Mouse (Mus musculus) myocyte (in vitro differentiated cells): Measurements from ENCODE around the gene Scd2.

ENCODE experiments used
- CEBPB ChIP-seq: IDR thresholded peaks from 2 replicates; pipeline ENCODE4 v1.6.1; 2011; ENCODE audit warnings: mild to moderate bottlenecking, moderate library complexity; ENCODE audit not compliant: poor library complexity, insufficient read depth, severe bottlenecking
- E2F4 ChIP-seq: IDR thresholded peaks from one replicate; pipeline ENCODE4 v1.6.1; 2011; ENCODE audit warnings: mild to moderate bottlenecking, control low read depth, moderate library complexity; ENCODE audit not compliant: insufficient read depth
- MAX ChIP-seq: IDR thresholded peaks from one replicate; pipeline ENCODE4 v1.6.1; 2011; ENCODE audit warnings: low read depth, mild to moderate bottlenecking, control low read depth
- MYOD1 ChIP-seq, 3 experiments: IDR thresholded peaks; one replicate each; pipeline ENCODE4 v1.6.1; 2011; ENCODE audit warnings: control low read depth in 2 of 3, low read depth in 2 of 3, mild to moderate bottlenecking in 2 of 3, moderate library complexity in 1 of 3; ENCODE audit not compliant: insufficient read length in 2 of 3, control insufficient read depth in 1 of 3
- POLR2A ChIP-seq: IDR thresholded peaks from one replicate; pipeline ENCODE4 v1.6.1; 2011; ENCODE audit warnings: low read depth, mild to moderate bottlenecking, control low read depth, moderate library complexity; ENCODE audit not compliant: insufficient read length
- REST ChIP-seq: IDR thresholded peaks from one replicate; pipeline ENCODE4 v1.6.1; 2011; ENCODE audit warnings: mild to moderate bottlenecking, control low read depth, moderate library complexity; ENCODE audit not compliant: insufficient read depth, insufficient read length
- SRF ChIP-seq: IDR thresholded peaks from one replicate; pipeline ENCODE4 v1.6.1; 2011; ENCODE audit warnings: low read depth; ENCODE audit not compliant: control insufficient read depth, insufficient read length
- TCF12 ChIP-seq: IDR thresholded peaks from one replicate; pipeline ENCODE4 v1.6.1; 2011; ENCODE audit warnings: mild to moderate bottlenecking, control low read depth; ENCODE audit not compliant: poor library complexity, insufficient read depth, severe bottlenecking
- USF1 ChIP-seq: IDR thresholded peaks from one replicate; pipeline ENCODE4 v1.6.1; 2011; ENCODE audit warnings: low read depth, mild to moderate bottlenecking, control low read depth, moderate library complexity

DNA sequence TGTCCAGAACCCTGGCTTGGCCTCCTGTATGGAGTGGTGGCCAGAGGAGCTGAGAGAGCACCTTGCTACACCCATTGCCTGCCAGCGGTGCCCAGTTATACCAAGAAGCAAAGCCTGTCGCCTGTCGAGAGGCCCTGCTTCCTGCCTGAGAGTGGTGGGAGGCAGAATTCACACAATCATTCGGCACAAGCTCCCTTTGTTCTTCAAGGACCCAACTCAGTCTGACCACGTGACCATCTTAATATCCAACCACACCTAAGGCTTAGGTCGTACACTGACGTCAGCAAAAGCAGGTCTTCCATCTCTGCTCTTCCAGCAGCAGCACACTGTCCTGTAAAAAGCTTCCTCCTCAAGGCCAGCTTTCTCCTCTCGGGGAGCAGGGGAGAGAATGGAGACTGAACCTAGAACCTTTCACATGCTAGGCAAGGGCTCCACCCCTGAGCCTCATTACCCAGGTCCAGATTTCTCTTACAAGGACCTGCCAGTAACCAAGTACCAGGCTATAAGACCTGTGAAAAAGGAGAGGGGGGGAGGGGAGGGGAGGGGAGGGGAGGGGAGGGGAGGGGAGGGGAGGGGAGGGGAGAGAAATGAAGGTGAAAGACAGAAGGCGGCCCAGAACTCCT is 10.8 kb upstream of the Scd2 start:
- TF ChIP-seq POLR2A (no peak), REST (no peak), USF1 (no peak), CEBPB (no peak), TCF12 (no peak), E2F4 (no peak), SRF (no peak), MYOD1 (IDR thresholded peaks at IDR 0.05; ENCODE audit: control insufficient read depth in 1 of 3, insufficient read length in 2 of 3, low read depth in 2 of 3) (no peak), MAX (no peak)
